Mouse (Mus musculus) kidney, adult 18-20 months (tissue): ENCODE results near the gene Gnat1.

Experiments
- DNase-seq: peaks from one replicate; pipeline ENCODE4 v3.0.0; 2021

Gene Gnat1

DNA sequence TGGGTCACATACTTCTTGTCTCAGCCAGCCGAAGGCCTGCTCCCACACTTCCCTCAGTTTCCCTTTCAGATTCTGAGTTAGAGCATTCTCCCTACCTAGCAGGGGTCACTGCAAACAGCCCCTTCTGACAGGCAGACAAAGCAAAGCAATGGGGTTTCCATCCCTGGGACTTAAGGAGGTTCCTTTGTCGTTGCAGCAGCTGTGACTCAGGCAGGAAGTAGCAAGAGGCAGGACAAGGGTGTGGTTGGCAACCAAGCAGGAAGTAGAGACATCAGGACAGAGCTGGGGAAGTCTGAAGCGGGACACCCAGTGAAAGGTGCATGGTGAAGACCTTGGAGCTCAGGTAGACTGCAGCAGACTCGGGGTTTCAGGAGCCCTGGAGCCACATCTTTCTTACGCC, 55.0 kb downstream of the Gnat1 start:
- no peak for DNase-seq
